Mouse (Mus musculus) 3134 (cell line): ENCODE data around the gene Efl1.
A peak's percentile ranks its signal among the peaks of the same experiment; 100 is the strongest.
"Not testable (repeated sequence)": the region's sequence is repeated elsewhere in the genome, so short reads cannot be mapped to it uniquely, and the experiment has no call there.

Experiments
- DNase-seq: peaks from one replicate; pipeline ENCODE4 v3.0.0-alpha.2; 2011; ENCODE audit warnings: low spot score; ENCODE audit not compliant: insufficient read length; ENCODE audit errors: extremely low read depth

The Efl1 gene

GRCm38 (mm10) chr7:82719285-82719684 lies 70.9 kb downstream of the Efl1 start:
- no peak for DNase-seq

- no peak for DNase-seq
Measured at GRCm38 (mm10) chr7:82719740-82720139, 71.3 kb downstream of the Efl1 start.

DNA sequence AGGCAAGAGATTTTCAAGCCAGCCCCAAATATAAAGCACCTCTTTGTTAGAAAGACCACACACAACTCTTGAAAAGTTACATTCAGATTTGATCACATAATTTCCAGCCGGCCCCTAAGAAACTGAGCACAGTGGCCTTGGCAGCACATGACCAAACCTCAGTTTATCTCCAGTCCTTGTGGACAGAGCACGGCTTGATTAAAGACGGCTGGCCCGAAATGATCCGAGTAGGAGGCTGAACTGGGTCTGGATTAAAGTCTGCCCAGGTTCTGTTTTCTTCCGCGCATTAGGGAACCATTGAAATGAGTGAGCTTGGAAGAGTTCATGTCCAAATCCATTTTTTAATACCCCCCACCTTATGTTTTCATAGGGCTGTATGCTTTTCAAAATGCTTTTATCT lies 72.1 kb downstream of the Efl1 start:
- DNase-seq: no peak

DNA sequence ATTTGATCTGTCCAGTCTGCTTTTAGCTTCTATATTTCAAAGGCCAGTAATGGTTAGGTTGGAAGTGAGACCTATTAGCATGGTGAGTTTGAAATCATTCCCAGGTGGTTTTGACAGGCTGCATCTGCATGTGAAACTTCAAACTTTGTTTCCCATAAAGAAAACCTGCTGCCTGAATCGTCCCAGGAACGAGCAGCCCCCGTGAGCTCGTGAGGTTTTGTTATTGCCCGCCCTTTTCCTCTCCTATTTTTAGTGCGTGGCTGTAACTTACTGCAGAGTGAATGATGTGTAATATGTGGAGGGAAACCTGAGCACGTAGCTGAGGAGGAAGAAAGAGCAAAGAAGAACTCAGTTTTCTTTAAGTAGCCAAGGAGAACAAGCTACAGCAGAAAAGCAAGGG lies 72.5 kb downstream of the Efl1 start:
- DNase-seq: no peak

- no peak for DNase-seq
Measured at GRCm38 (mm10) chr7:82722486-82723123, 74.2 kb downstream of the Efl1 start.

DNA sequence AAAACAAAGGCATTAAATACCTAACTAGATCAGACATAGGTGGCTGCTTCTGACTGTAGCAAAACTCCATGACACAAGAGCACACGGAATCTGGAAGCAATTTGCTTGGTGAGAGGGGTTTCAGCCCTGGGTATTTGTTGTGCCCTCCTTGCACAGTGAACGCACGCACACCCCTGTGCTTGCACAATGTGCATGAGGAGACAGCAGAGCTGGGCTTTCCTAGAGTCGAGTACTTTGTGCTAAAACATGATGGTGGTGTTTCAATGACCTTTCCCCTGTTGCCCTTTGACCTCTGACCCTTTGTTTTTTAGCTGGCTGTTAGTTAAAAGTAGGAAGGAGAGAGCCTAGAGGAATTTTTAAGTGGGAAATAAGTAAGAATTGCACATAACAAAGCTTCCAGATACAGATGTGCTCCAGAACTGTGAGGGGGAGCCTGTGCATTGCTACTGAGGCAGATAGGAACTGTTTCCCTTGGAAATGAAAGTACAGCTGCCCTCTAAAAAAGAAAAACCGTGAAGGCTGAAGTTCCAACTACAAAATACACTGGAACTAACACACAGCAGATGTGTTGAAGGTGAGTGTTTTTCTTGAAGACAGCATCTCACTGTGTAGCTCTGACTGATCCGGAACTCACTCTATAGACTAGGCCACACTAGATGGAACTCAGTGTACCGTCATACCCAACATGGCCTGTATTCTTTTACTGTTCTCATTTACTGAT lies 74.9 kb downstream of the Efl1 start:
- no peak for DNase-seq

DNA sequence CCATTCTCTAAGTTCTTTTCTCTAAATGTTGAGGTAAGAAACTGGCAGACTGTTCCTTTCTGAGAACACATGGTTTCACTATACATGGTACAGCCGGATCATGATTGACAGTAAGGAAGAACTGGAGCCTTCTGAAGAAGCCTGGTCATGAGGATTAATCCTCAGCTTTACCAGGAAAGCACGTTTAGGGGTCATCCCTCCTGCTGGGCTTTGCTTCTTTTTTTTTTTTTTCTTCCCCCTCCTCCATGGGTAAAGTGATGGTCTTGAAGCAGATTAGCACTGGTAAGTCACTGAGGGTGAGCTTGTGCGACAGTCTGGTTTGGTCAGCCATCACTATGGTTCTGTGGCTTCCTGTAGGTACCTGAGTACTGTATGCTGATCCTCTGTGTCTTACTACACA lies 76.1 kb downstream of the Efl1 start:
- DNase-seq: no peak

DNA sequence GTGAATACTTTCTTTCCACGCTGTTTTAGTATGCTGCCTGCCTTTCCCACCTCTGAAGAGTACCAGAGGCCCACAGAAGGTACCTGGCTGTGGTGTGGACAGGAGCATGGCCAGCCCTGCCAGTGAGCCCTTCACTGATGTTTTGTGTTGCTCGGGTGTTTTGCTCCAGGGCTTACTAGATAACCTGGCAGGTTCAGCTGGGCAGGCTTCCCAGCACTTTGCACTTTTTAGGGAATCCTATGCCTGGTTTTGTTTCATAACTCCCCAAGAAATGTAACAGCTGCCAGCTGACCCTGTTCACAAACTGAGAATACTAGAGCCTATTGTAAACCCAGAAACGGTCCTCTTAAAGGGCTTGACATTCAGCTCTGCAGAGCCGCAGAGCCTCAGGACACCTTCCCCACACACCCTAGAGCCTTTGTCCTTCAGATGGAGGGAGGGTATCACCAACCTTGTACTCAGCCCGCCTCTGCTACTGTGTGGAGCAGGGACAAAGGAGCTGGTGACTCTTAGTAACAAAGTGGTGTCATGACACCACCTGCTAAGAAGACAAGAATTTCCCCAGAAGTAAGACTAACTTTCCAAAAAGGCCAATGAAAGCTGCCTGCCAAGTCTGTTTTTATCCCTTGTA lies 76.7 kb downstream of the Efl1 start:
- DNase-seq: no peak

DNA sequence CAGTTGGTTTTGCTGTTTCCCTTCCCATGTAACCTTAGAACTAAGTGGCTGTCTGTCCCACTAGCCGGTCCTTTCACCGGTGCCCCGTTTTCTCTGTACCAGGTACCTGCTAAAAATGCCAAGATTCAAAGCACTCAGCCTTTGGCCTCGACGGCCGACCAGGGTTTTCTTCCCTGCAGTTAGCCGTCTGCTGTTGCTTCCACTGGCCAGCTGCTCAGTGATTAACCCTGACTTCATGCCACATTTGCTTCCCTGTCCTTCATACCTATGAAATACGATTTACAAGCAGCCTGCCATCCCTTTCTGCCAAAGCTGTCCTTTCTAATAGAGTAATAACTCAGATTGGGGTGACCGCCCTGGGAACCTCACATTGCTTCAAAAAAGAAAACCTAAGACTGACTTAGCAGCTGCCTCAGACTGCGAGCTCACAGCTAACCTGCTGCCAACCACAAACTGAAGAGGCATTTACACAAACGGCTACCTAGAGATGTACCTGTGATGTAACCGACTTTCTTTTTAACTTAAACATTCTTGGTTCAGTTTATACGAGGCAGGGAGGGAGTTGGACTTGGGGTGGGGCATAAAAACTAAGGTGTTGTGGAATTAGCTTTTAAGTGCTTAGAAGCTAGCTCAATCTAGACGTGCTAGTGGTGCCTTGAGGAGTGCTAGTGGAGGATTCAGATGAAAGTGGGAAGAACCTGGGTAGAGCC lies 77.5 kb downstream of the Efl1 start:
- DNase-seq: no peak

DNA sequence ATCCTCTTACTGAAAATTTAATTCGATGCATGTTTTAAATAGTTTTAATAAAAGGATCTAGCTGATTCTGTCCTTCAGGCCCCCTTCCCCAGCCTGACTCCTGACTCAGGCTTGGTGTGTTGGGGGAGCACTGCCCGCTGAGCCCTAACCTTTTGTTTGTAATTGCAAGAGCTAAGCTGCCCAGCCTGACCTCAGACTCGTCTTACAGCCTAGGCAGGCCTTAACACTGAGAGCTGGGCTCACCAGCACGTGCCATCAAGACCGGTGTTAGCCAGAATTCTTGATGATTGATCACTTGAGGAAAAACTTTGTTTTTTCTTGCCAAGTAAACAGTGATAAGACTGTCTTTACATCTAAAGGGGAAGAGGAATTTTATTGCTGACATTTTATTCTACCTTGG lies 78.7 kb downstream of the Efl1 start:
- no peak for DNase-seq

DNA sequence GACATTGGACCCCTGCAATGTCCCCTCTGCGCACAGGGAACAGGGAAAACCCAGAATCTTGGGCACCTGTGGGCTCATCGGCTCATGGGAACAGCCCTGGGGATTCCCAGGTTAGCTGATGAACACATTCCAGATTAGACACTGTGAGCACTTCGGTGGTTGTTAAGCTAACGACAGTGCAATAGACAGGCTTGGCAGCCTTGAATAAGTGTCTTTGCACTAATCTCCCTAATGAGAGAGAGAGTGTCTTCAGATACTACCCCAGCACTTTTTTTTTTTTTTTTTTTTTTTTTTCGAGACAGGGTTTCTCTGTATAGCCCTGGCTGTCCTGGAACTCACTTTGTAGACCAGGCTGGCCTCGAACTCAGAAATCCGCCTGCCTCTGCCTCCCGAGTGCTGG lies 80.6 kb downstream of the Efl1 start:
- not testable (repeated sequence) for DNase-seq

- no peak for DNase-seq
Measured at GRCm38 (mm10) chr7:82733118-82733517, 84.7 kb downstream of the Efl1 start.

DNA sequence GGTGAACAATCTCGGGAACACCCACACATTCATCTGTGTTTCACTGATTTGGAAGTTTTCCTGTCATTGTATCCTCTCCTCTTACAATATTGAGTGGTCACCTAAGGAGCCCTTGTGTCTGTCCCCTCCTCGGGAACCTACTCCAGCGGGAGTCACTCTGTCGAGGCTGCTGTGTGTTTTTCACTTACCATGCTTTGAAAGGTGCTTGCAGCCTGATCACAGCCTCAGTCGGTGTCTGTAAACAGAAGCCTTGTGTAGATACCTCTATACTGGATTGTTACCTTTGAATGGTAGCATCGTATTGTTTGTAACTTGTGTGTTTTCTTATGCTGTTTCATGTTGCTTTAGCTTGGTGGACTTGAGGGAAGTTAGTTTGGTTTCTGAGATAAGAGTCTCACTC lies 85.6 kb downstream of the Efl1 start:
- DNase-seq: no peak

GRCm38 (mm10) chr7:82734748-82735600 lies 86.6 kb downstream of the Efl1 start:
- DNase-seq: peak; percentile 22

- DNase-seq: no peak
Measured at GRCm38 (mm10) chr7:82743116-82743765, 94.8 kb downstream of the Efl1 start.

DNA sequence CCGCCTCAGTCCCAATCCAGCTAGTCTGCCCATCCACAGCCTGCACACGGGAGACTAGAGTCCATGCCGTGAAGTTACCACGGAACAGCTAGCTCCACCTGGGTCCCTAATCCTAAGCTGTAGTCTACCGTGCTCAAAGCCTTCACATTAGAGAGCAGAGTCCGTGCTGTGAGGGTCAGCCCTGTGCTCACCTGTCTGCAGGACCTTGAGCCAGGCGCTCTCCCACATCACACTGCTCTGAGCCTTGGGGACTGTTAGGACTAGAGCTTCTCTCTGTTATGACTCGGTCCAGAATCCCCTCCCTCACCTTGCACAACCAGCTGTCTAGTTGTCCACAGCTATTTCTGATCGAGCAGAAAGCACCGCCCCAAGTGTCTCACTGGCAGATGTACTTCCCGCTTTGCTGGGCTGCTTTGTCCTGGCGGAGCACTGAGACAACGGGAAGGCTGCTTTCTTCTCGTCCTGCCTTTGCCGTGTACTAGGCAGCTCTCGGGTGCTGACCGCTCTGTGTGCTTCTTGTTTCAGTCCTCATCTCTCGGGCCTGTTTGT lies 95.8 kb downstream of the Efl1 start:
- no peak for DNase-seq

- no peak for DNase-seq
Measured at GRCm38 (mm10) chr7:82748812-82749211, 100.4 kb downstream of the Efl1 start.

DNA sequence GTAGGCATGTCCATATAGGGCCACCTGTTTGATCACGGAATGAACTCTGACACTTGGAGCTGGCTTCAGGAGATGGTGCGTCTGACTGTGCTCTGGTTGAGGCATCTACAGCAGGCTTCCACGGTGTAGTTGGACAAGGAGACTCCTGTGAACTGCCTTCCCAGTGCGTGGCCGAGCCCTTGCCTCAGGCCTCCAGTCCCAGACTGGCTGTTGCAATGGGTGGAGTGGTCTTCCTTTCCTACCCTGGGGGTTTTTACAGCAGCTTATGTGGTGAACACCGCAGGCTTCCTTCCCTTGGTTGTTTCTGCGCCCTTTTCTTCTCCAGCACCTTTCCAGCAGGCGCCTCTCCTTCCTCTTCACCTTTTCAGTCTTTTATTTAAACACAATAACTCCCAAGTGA lies 100.8 kb downstream of the Efl1 start:
- no peak for DNase-seq

- no peak for DNase-seq
Measured at GRCm38 (mm10) chr7:82752171-82753085, 104.0 kb downstream of the Efl1 start.
